Mouse (Mus musculus) kidney, embryonic 16.5 days (tissue): Measurements from ENCODE around the gene Cish. TPM values are rescaled to one million over a fixed set of nuclear protein-coding genes. Genes with fewer than 3 reads are reported as not detected.

Source experiments
- ATAC-seq: fragments of 200-750 bp; cut with Nextera tagmentation; 2 replicates; pipeline ENCODE4 v1.8.0; 2017; ENCODE audit warnings: moderate TSS enrichment; ENCODE audit not compliant: low FRiP score, low TSS enrichment
- H3K27ac ChIP-seq: fragments of 300-500 bp; sonication (generic); 2 replicates; pipeline ENCODE4 v1.5.1; 2014; ENCODE audit warnings: low read length
- H3K27me3 ChIP-seq: fragments of 300-500 bp; sonication (generic); 2 replicates; pipeline ENCODE4 v1.6.1; 2014; ENCODE audit warnings: low read length, control low read depth, mixed read lengths; ENCODE audit not compliant: insufficient read depth
- H3K36me3 ChIP-seq: fragments of 300-500 bp; sonication (generic); 2 replicates; pipeline ENCODE4 v1.6.1; 2014; ENCODE audit warnings: low read length, control low read depth, mixed read lengths; ENCODE audit not compliant: insufficient read depth
- H3K4me1 ChIP-seq: fragments of 300-500 bp; sonication (generic); 2 replicates; pipeline ENCODE4 v1.6.1; 2014; ENCODE audit warnings: low read length, control low read depth, mixed read lengths; ENCODE audit not compliant: insufficient read depth
- H3K4me2 ChIP-seq: fragments of 300-500 bp; sonication (generic); replicated peaks from 2 replicates; pipeline ENCODE4 v1.6.1; 2014; ENCODE audit warnings: low read depth, low read length
- H3K4me3 ChIP-seq: fragments of 300-500 bp; sonication (generic); 2 replicates; pipeline ENCODE4 v1.5.1; 2014; ENCODE audit warnings: mild to moderate bottlenecking, low read length
- H3K9ac ChIP-seq: fragments of 300-500 bp; sonication (generic); replicated peaks from 2 replicates; pipeline ENCODE4 v1.6.1; 2014; ENCODE audit warnings: low read length
- H3K9me3 ChIP-seq: fragments of 300-500 bp; sonication (generic); 2 replicates; pipeline ENCODE4 v1.6.1; 2016; ENCODE audit warnings: low read length, control low read depth
- WGBS: fragments of 180-500 bp; shearing (Covaris S2); extraction: QIAGEN DNeasy Blood & Tissue Kit; methylation state at CpG from one replicate; pipeline ENCODE4 v1.1.7; 2014; 5-methylcytosine and 5-hydroxymethylcytosine counted together
- polyA plus RNA-seq: library from polyadenylated mRNA; unstranded; fragments of >200 nt; fragmentation: Nextera tagmentation; extraction: Ambion mirVana; gene quantifications from 2 replicates; pipeline ENCODE4 v1.2.1, GENCODE M21; 2015

The Cish gene
- polyA plus RNA-seq, 1 experiment from 2014 or later = 19.9 TPM

GRCm38 (mm10) chr9:107340911-107341645 is 45.3 kb downstream of the Cish start:
- ATAC-seq = no peak
- 53% methylated on average over 12 of the region's 12 CpGs for WGBS
- Histone ChIP-seq H3K9ac (peak overlapping the region; percentile 68), H3K27me3 (0 out of 2 replicates have a peak, but pooled peaks cover 3% of the 10 kb centered on the region), H3K4me3 (peak overlapping the region; percentile 64), H3K36me3 (no peaks in the 10 kb centered on the region), H3K9me3 (no peaks in the 10 kb centered on the region), H3K27ac (no peak overlapping the region), H3K4me1 (peaks cover 20% of the 10 kb centered on the region), H3K4me2 (peak overlapping the region; percentile 88)

GRCm38 (mm10) chr9:107342201-107342709 is 46.4 kb downstream of the Cish start:
- Histone ChIP-seq H3K27ac (no peak overlapping the region), H3K4me3 (no peak overlapping the region), H3K4me2 (no peak overlapping the region), H3K9me3 (no peaks in the 10 kb centered on the region), H3K4me1 (peaks cover 19% of the 10 kb centered on the region), H3K36me3 (no peaks in the 10 kb centered on the region), H3K9ac (no peak overlapping the region), H3K27me3 (0 out of 2 replicates have a peak, but pooled peaks cover 3% of the 10 kb centered on the region)
- ATAC-seq = no peak
- WGBS = 90% methylated on average over 11 of the region's 11 CpGs

- Histone ChIP-seq H3K27ac (no peak overlapping the region), H3K4me3 (no peak overlapping the region), H3K4me1 (peaks cover 15% of the 10 kb centered on the region), H3K36me3 (no peaks in the 10 kb centered on the region), H3K9me3 (no peaks in the 10 kb centered on the region), H3K4me2 (no peak overlapping the region), H3K27me3 (0 out of 2 replicates have a peak, but pooled peaks cover 3% of the 10 kb centered on the region), H3K9ac (0 out of 2 replicates have a peak overlapping the region, but pooled peaks have one; percentile 6)
- ATAC-seq = no peak
- 60% methylated on average over 8 of the region's 8 CpGs for WGBS
Measured at GRCm38 (mm10) chr9:107343146-107343943, 47.5 kb downstream of the Cish start.

- no peak for ATAC-seq
- Histone ChIP-seq H3K27ac (no peak overlapping the region), H3K36me3 (no peaks in the 10 kb centered on the region), H3K4me2 (no peak overlapping the region), H3K4me1 (peaks cover 8% of the 10 kb centered on the region; the same call in 1 of the 2 replicates), H3K9me3 (no peaks in the 10 kb centered on the region), H3K9ac (0 out of 2 replicates have a peak overlapping the region, but pooled peaks have one; percentile 6), H3K27me3 (0 out of 2 replicates have a peak, but pooled peaks cover 3% of the 10 kb centered on the region), H3K4me3 (no peak overlapping the region)
- WGBS = 83% methylated on average over 6 of the region's 6 CpGs
Measured at GRCm38 (mm10) chr9:107344027-107344426, 48.2 kb downstream of the Cish start.

GRCm38 (mm10) chr9:107346081-107346480 is 50.3 kb downstream of the Cish start:
- H3K4me3 ChIP-seq = no peak overlapping the region
- no peak overlapping the region for H3K27ac ChIP-seq
- H3K4me1 ChIP-seq = peaks cover under 1% of the 10 kb centered on the region; the same call in 1 of the 2 replicates
- 0 out of 2 replicates have a peak, but pooled peaks cover 3% of the 10 kb centered on the region for H3K27me3 ChIP-seq
- H3K36me3 ChIP-seq = no peaks in the 10 kb centered on the region
- 86% methylated on average over 8 of the region's 8 CpGs for WGBS
- ATAC-seq = no peak
- no peak overlapping the region for H3K9ac ChIP-seq
- H3K9me3 ChIP-seq = no peaks in the 10 kb centered on the region
- no peak overlapping the region for H3K4me2 ChIP-seq

GRCm38 (mm10) chr9:107347586-107348183 is 51.9 kb downstream of the Cish start:
- 57% methylated on average over 9 of the region's 9 CpGs for WGBS
- Histone ChIP-seq H3K9ac (no peak overlapping the region), H3K27ac (no peak overlapping the region), H3K4me1 (no peaks in the 10 kb centered on the region), H3K9me3 (no peaks in the 10 kb centered on the region), H3K27me3 (no peaks in the 10 kb centered on the region), H3K4me3 (no peak overlapping the region), H3K36me3 (no peaks in the 10 kb centered on the region), H3K4me2 (no peak overlapping the region)
- no peak for ATAC-seq

GRCm38 (mm10) chr9:107349321-107349720 is 53.5 kb downstream of the Cish start:
- H3K9me3 ChIP-seq = no peaks in the 10 kb centered on the region
- no peak overlapping the region for H3K4me2 ChIP-seq
- no peaks in the 10 kb centered on the region for H3K36me3 ChIP-seq
- no peak overlapping the region for H3K9ac ChIP-seq
- no peaks in the 10 kb centered on the region for H3K27me3 ChIP-seq
- WGBS = 32% methylated on average over 7 of the region's 7 CpGs
- H3K4me1 ChIP-seq = no peaks in the 10 kb centered on the region
- H3K27ac ChIP-seq = no peak overlapping the region
- ATAC-seq = no peak
- no peak overlapping the region for H3K4me3 ChIP-seq

Other genes with a start within 250 kb of the Cish start
- 0.17 and 0.69 TPM in 2 replicates for gene Dock3, start 64.1 kb upstream of the Cish start, polyA plus RNA-seq
- gene Mapkapk3, start 6.1 kb upstream of the Cish start, polyA plus RNA-seq = 9.4 and 11.3 TPM in 2 replicates
- 12.6 and 13.2 TPM in 2 replicates for gene Hemk1, start 42.3 kb downstream of the Cish start, polyA plus RNA-seq
- gene 6430571L13Rik, start 44.6 kb downstream of the Cish start, polyA plus RNA-seq = 0.82 and 1.2 TPM in 2 replicates
- 0.74 and 0.95 TPM in 2 replicates for gene Cacna2d2, start 103.6 kb downstream of the Cish start, polyA plus RNA-seq
- gene Tmem115, start 237.9 kb downstream of the Cish start, polyA plus RNA-seq = 49.7 and 51.0 TPM in 2 replicates
- gene Cyb561d2, start 246.2 kb downstream of the Cish start, polyA plus RNA-seq = 35.8 and 39.0 TPM in 2 replicates
- 57.0 and 59.0 TPM in 2 replicates for gene Nprl2, start 246.2 kb downstream of the Cish start, polyA plus RNA-seq